Mouse (Mus musculus): ENCODE measurements around the gene Tmem141.

DNA sequence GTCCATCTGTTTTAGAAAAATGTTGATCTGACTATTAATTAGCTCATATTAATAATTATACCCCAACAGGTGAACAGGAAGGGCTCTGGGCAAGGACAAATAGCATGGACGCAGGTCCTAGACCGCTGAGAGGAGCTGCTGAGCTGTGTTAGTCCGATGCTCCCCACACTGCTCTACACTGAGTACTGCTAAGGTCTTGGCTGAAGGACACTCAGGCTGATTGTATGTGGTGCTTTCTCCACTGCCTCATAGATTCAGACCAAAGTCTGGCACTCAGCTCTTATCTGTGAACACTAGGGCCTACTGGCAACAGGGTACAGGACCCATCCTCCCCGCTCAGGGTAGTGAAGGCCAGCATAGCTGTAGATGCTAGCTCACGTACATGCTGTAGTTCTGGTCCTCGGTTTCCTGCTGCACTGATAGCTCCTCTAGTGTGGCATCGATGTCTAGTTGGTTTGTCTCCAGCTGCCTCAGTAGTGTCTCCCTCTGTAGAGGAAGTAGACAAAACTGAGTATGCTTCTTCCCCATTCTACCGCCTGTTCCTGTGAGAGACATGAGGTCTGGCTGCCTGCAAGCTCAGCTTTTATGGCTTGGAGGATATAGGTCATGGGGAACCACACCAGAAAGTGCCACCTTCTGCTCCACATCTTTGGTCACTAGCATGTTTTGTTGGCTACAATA lies 33.4 kb downstream of the Tmem141 start:
- no peak for TF ChIP-seq GATA1 (IDR thresholded peaks at IDR 0.05; ENCODE audit: low read length)
- no peak for TF ChIP-seq TAL1 (IDR thresholded peaks at IDR 0.05; ENCODE audit: low read length)

Measured in erythroblast, embryonic 14.5 days (primary cell).